Mouse (Mus musculus) cerebellum, adult 2 months (tissue): ENCODE measurements around the gene Nxpe4. TPM values are rescaled to one million over a fixed set of nuclear protein-coding genes. Genes with fewer than 3 reads are reported as not detected.

Source experiments
- DNase-seq, 2 experiments: peaks; one replicate each; pipeline ENCODE4 v3.0.0; 2021
- H3K27ac ChIP-seq: fragments of 200-500 bp; 2 replicates; pipeline ENCODE4 v1.5.1; 2012; ENCODE audit warnings: low read length, control low read depth, inconsistent platforms; ENCODE audit not compliant: insufficient read depth
- H3K27me3 ChIP-seq: fragments of 200-500 bp; 2 replicates; pipeline ENCODE4 v1.6.1; 2012; ENCODE audit warnings: inconsistent platforms, mild to moderate bottlenecking, low read length, moderate library complexity; ENCODE audit not compliant: control insufficient read depth, insufficient read depth
- H3K4me1 ChIP-seq: fragments of 200-500 bp; 2 replicates; pipeline ENCODE4 v1.6.1; 2011; ENCODE audit warnings: low read length; ENCODE audit not compliant: control insufficient read depth, insufficient read depth
- H3K4me3 ChIP-seq: fragments of 200-500 bp; replicated peaks from 2 replicates; pipeline ENCODE3; 2011; ENCODE audit warnings: mild to moderate bottlenecking, low read depth, low read length, control low read depth; ENCODE audit not compliant: insufficient read depth
- CTCF ChIP-seq: fragments of 200-500 bp; IDR thresholded peaks from 2 replicates; pipeline ENCODE4 v1.5.1; 2011; ENCODE audit warnings: low read depth, mild to moderate bottlenecking, control low read depth, low read length, moderate library complexity, borderline replicate concordance; ENCODE audit not compliant: insufficient read depth
- POLR2A ChIP-seq: fragments of 200-500 bp; IDR thresholded peaks from 2 replicates; pipeline ENCODE4 v1.6.1; 2011; ENCODE audit warnings: low read length, control low read depth, borderline replicate concordance; ENCODE audit not compliant: insufficient read depth
- WGBS: fragments of 180-500 bp; shearing (Covaris S2); methylation state at CpG from one replicate; pipeline ENCODE4 v1.1.7; 2018; 5-methylcytosine and 5-hydroxymethylcytosine counted together
- polyA plus RNA-seq: library from polyadenylated mRNA; depleted of rRNA; stranded (reverse); fragments of >200 nt; gene quantifications from 2 replicates; pipeline ENCODE4 v1.2.3, GENCODE M21; 2012

The Nxpe4 gene
- polyA plus RNA-seq, 1 experiment = 7.6 TPM

DNA sequence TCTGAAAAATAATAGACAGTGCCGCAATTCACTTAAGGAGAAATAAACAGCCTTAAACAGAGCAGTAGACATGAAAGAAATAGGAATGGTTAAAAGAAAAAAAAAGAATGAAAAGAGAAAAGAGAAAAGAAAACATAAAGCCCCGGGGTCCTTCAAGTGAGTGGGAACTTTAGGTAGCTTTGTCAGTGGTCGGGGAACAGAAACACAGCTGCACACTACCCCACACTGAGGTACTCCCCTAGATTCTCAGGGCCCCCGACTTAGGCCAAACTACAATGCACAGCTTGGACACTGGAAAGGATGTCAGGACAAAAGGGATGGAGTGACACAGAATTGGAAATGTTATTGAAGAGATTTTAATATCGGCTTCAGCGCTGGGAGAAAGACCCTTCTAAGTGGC lies 200.9 kb downstream of the Nxpe4 start:
- no peak for DNase-seq
- TF ChIP-seq CTCF (no peak), POLR2A (no peak)
- H3K4me3 ChIP-seq = no peak overlapping the region
- H3K27me3 ChIP-seq = no peaks in the 10 kb centered on the region
- no peak overlapping the region for H3K27ac ChIP-seq
- 85% methylated on average over 6 of the region's 6 CpGs for WGBS
- H3K4me1 ChIP-seq = no peaks in the 10 kb centered on the region

GRCm38 (mm10) chr9:48373232-48373878 lies 211.5 kb downstream of the Nxpe4 start:
- Histone ChIP-seq H3K27me3 (no peaks in the 10 kb centered on the region), H3K27ac (no peak overlapping the region), H3K4me3 (no peak overlapping the region), H3K4me1 (no peaks in the 10 kb centered on the region)
- 78% methylated on average over 4 of the region's 4 CpGs for WGBS
- TF ChIP-seq CTCF (no peak), POLR2A (no peak)
- no peak for DNase-seq

DNA sequence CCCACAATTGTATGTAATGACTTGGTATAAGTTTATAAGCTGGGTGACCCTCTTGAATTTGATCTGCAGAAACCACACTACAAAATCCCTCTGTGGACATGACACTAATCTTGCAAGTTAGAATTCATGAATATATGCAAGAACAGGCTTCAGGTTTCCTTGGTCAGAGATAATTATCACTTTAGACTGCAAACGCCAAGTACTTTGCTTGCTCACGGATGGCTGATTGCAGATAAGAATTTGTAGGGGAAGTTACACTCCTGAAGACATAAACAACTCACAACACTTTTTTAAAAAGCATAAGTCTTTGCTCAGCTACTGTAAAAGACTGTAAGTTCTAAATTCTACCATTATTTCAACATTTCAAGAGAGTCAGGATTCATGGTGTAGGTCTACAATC lies 212.5 kb downstream of the Nxpe4 start:
- no peak overlapping the region for H3K27ac ChIP-seq
- no peak for DNase-seq

DNA sequence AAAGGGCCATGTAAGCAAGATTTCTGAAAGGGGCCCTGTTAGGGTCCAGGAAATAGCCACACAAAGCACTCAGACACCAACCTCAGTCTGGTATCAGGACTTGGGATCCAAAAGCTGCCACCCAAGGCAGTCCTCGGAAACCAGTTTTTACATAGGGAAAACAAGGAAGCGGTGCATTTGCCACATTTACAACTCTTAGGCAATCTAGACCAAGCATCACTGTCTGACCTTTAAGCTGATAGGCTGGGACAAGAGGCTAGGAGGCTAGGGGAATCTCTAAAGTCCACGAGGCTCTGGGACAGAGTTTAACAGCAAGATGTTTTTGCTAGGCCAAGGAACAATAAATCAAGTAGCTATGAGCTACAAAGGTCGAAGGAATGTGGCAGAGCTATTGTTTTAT lies 226.6 kb downstream of the Nxpe4 start:
- Histone ChIP-seq H3K4me3 (no peak overlapping the region), H3K27ac (no peak overlapping the region), H3K27me3 (no peaks in the 10 kb centered on the region), H3K4me1 (no peaks in the 10 kb centered on the region)
- no peak for DNase-seq
- TF ChIP-seq CTCF (no peak), POLR2A (no peak)
- 81% methylated on average over 4 of the region's 4 CpGs for WGBS

More for the DNA sequence above, 212.5 kb downstream of the Nxpe4 start:
- H3K4me1 ChIP-seq = no peaks in the 10 kb centered on the region
- 78% methylated on average over 2 of the region's 2 CpGs for WGBS
- TF ChIP-seq CTCF (no peak), POLR2A (no peak)
- no peak overlapping the region for H3K4me3 ChIP-seq
- no peaks in the 10 kb centered on the region for H3K27me3 ChIP-seq

- H3K27me3 ChIP-seq = no peaks in the 10 kb centered on the region
- 89% methylated on average over 3 of the region's 3 CpGs for WGBS
- H3K27ac ChIP-seq = no peak overlapping the region
- DNase-seq = no peak
- H3K4me3 ChIP-seq = no peak overlapping the region
- TF ChIP-seq CTCF (no peak), POLR2A (no peak)
- no peaks in the 10 kb centered on the region for H3K4me1 ChIP-seq
Observed at GRCm38 (mm10) chr9:48389983-48390382, 228.2 kb downstream of the Nxpe4 start.

DNA sequence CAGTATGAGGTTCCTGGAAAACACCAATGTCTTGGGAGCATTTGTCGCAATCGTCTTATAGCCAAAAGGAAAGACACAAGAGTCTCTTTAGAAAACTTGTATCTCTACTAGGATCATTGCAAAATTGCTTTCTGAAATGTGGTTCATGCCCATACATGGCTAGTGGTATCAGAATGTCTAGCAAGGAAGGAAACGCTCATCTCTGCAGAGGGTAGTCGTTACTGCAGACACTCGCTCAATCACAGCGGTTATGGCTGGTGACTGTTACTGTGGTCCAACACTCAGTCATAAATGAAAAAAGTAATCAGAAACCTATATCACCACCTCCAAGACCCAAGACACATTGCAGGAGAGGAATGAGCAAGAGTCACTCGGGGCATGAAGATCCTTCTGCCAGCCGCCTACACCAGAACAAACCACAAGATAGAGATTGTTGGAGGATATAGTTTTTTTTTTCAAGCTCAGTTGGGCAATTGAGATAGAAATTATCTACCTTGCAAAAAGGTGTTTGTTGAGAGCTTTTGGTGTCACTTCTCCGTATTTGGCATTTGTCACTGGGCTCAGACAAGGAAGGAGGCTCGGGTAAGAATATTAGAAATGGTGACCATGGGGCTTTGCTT lies 241.9 kb downstream of the Nxpe4 start:
- Histone ChIP-seq H3K27me3 (no peaks in the 10 kb centered on the region), H3K4me3 (no peak overlapping the region), H3K27ac (no peak overlapping the region), H3K4me1 (no peaks in the 10 kb centered on the region)
- WGBS = 97% methylated on average over 10 of the region's 10 CpGs
- DNase-seq = no peak
- TF ChIP-seq POLR2A = no peak
- TF ChIP-seq CTCF = no peak

DNA sequence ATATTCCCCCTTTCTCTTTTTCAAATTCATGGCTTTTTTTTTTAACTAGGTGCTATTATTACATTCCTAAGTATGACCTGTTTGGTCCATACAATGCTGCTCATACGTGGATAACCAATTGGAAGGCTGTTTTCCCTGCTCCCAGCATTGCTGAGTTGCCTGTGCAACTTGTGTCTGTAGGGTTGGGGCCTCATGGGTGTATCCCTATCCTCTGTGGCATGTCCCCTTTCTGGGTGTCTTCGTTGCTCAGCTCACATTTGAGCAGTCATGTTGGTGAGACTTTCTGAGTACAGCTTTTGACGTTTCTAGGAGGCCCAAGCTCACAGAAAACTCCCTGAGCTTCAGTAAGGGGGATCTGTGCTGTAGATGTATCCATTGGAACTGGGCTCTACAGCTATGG lies 242.9 kb downstream of the Nxpe4 start:
- no peak overlapping the region for H3K27ac ChIP-seq
- no peaks in the 10 kb centered on the region for H3K27me3 ChIP-seq
- 54% methylated on average over 3 of the region's 3 CpGs for WGBS
- H3K4me3 ChIP-seq = no peak overlapping the region
- H3K4me1 ChIP-seq = no peaks in the 10 kb centered on the region
- no peak for DNase-seq
- TF ChIP-seq CTCF (no peak), POLR2A (no peak)
